Mouse (Mus musculus): Measurements from ENCODE around the gene Pnpla2. TPM values are rescaled to one million over a fixed set of nuclear protein-coding genes. Genes with fewer than 3 reads are reported as not detected.

Pnpla2 gene
- polyA plus RNA-seq, 1 experiment = 353 TPM

GRCm38 (mm10) chr7:141453636-141454035, 1.4 kb upstream of the Pnpla2 start:
- Histone ChIP-seq H3K36me3 (ENCODE audit: control insufficient read depth, insufficient read depth, low read length) (peaks cover 1% of the 10 kb centered on the region; the same call in 1 of the 2 replicates), H3K27ac (ENCODE audit: insufficient read depth, low read depth, low read length) (no peak overlapping the region), H3K4me3 (ENCODE audit: insufficient read depth, low read depth, low read length) (no peak overlapping the region), H3K4me1 (ENCODE audit: control insufficient read depth, insufficient read depth, low read length) (peaks cover 13% of the 10 kb centered on the region), H3K27me3 (replicated peaks; ENCODE audit: control insufficient read depth, insufficient read depth, low read length) (no peaks in the 10 kb centered on the region)
- DNase-seq = no peak
- no peak for TF ChIP-seq POLR2A (IDR thresholded peaks at IDR 0.05; ENCODE audit: low read depth, low read length)
- no peak for TF ChIP-seq CTCF (conservative IDR thresholded peaks at IDR 0.05; ENCODE audit: insufficient read depth, insufficient read length, low read depth, low read length)
- WGBS = 78% methylated on average over 2 of the region's 2 CpGs

DNA sequence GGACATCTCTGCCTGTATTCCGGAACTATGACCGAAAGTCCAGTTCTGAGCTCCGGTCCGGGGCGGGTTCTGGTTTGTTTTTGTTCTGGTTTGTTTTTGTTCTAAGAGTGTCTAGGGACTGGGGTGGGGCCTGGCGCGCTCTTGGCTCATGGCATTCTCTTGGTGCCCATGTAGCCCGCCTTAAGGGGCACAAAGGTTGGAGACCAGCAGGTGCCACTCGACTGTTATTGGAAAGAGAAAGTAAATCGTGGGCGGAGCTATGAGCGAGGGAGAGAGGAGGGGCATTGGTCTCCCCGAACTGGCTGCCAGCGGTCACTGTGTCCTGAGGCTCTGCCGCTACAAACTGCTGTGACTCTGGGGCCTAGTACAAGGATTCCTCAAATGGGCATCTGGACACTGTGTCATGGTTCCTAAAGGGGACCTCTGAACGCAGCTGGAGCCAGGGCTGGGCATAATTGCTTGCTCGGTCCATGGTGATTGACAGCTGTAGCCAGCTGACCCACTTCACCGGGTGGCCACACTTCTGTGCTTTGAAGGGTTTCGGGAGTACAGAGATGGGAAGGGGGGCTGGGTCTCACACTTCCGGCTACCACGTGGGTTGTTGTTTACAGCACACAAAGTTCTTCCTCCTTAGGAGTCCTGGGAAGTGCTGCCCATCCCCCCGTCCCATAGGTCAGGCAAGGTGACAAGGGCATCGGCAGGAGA, 764 bp downstream of the Pnpla2 start:
- Histone ChIP-seq H3K27ac (ENCODE audit: insufficient read depth, low read depth, low read length) (peak overlapping the region; percentile 93), H3K4me1 (ENCODE audit: control insufficient read depth, insufficient read depth, low read length) (peaks cover 12% of the 10 kb centered on the region), H3K36me3 (ENCODE audit: control insufficient read depth, insufficient read depth, low read length) (no peaks in the 10 kb centered on the region), H3K4me3 (ENCODE audit: insufficient read depth, low read depth, low read length) (peak overlapping the region; percentile 97), H3K27me3 (replicated peaks; ENCODE audit: control insufficient read depth, insufficient read depth, low read length) (no peaks in the 10 kb centered on the region)
- under 1% methylated on average over 23 of the region's 23 CpGs for WGBS
- TF ChIP-seq CTCF (conservative IDR thresholded peaks at IDR 0.05; ENCODE audit: insufficient read depth, insufficient read length, low read depth, low read length) (no peak), POLR2A (IDR thresholded peaks at IDR 0.05; ENCODE audit: low read depth, low read length) (no peak)
- DNase-seq = peak; percentile 95

DNA sequence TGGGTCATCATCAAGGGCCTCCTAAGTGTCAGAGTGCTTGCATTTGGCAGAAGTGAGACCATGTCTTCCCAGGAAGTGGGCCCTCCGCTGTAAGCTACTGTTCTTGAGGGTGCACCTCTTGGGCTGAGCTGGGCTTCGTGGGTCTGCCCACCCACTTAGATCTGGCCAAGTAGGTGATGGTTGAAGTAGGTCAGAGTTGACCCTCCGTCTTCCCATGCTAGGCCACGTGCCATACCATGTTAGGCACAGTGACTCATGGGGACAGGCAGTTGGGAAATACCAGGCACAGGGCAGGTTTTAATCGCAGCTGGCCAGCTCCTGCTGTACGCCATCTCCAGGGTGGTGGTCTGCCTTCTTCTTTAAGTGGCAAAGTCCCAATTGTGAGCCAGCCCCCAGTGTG, 1.7 kb downstream of the Pnpla2 start:
- no peak overlapping the region for H3K4me3 ChIP-seq (ENCODE audit: insufficient read depth, low read depth, low read length)
- 68% methylated on average over 6 of the region's 6 CpGs for WGBS
- no peaks in the 10 kb centered on the region for H3K36me3 ChIP-seq (ENCODE audit: control insufficient read depth, insufficient read depth, low read length)
- H3K27ac ChIP-seq (ENCODE audit: insufficient read depth, low read depth, low read length) = peak overlapping the region; percentile 93
- H3K4me1 ChIP-seq (ENCODE audit: control insufficient read depth, insufficient read depth, low read length) = peaks cover 12% of the 10 kb centered on the region
- DNase-seq = no peak
- H3K27me3 ChIP-seq (replicated peaks; ENCODE audit: control insufficient read depth, insufficient read depth, low read length) = no peaks in the 10 kb centered on the region
- TF ChIP-seq CTCF (conservative IDR thresholded peaks at IDR 0.05; ENCODE audit: insufficient read depth, insufficient read length, low read depth, low read length) (no peak), POLR2A (IDR thresholded peaks at IDR 0.05; ENCODE audit: low read depth, low read length) (no peak)

DNA sequence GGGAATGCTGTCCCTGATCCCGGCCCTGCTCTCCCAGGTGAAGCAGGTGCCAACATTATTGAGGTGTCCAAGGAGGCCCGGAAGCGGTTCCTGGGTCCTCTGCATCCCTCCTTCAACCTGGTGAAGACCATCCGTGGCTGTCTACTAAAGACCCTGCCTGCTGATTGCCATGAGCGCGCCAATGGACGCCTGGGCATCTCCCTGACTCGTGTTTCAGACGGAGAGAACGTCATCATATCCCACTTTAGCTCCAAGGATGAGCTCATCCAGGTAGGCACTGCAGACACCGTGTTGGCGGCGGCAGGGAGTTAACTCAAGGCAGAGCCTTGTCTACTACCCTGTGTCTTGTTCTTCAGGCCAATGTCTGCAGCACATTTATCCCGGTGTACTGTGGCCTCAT, 2.2 kb downstream of the Pnpla2 start:
- Histone ChIP-seq H3K4me1 (ENCODE audit: control insufficient read depth, insufficient read depth, low read length) (peaks cover 12% of the 10 kb centered on the region), H3K4me3 (ENCODE audit: insufficient read depth, low read depth, low read length) (no peak overlapping the region), H3K27ac (ENCODE audit: insufficient read depth, low read depth, low read length) (no peak overlapping the region), H3K27me3 (replicated peaks; ENCODE audit: control insufficient read depth, insufficient read depth, low read length) (no peaks in the 10 kb centered on the region), H3K36me3 (ENCODE audit: control insufficient read depth, insufficient read depth, low read length) (no peaks in the 10 kb centered on the region)
- no peak for DNase-seq
- no peak for TF ChIP-seq POLR2A (IDR thresholded peaks at IDR 0.05; ENCODE audit: low read depth, low read length)
- no peak for TF ChIP-seq CTCF (conservative IDR thresholded peaks at IDR 0.05; ENCODE audit: insufficient read depth, insufficient read length, low read depth, low read length)
- WGBS = 94% methylated on average over 14 of the region's 14 CpGs

DNA sequence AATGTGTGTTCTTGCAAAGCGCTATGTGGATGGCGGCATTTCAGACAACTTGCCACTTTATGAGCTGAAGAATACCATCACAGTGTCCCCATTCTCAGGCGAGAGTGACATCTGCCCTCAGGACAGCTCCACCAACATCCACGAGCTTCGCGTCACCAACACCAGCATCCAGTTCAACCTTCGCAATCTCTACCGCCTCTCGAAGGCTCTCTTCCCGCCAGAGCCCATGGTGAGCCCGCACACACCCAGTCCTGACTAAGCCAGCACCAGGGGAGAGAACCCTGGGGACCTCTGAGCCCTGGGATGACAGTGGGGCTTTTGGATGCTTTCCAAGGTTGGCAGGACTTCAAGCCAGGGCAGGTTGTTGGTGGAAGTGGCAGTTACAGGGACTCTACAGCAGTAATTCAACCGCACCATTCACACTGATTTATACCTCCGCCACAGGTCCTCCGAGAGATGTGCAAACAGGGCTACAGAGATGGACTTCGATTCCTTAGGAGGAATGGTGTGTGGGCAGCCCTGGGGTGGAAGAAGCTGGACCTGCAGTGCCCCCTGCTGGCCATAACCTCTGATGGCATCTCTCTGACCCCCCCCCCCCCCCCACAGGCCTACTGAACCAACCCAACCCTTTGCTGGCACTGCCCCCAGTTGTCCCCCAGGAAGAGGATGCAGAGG, 3.1 kb downstream of the Pnpla2 start:
- TF ChIP-seq POLR2A (IDR thresholded peaks at IDR 0.05; ENCODE audit: low read depth, low read length) (no peak), CTCF (conservative IDR thresholded peaks at IDR 0.05; ENCODE audit: insufficient read depth, insufficient read length, low read depth, low read length) (peak; percentile 63)
- Histone ChIP-seq H3K27me3 (replicated peaks; ENCODE audit: control insufficient read depth, insufficient read depth, low read length) (no peaks in the 10 kb centered on the region), H3K4me3 (ENCODE audit: insufficient read depth, low read depth, low read length) (no peak overlapping the region), H3K36me3 (ENCODE audit: control insufficient read depth, insufficient read depth, low read length) (no peaks in the 10 kb centered on the region), H3K4me1 (ENCODE audit: control insufficient read depth, insufficient read depth, low read length) (peaks cover 16% of the 10 kb centered on the region), H3K27ac (ENCODE audit: insufficient read depth, low read depth, low read length) (no peak overlapping the region)
- 71% methylated on average over 15 of the region's 15 CpGs for WGBS
- DNase-seq = peak; percentile 75

DNA sequence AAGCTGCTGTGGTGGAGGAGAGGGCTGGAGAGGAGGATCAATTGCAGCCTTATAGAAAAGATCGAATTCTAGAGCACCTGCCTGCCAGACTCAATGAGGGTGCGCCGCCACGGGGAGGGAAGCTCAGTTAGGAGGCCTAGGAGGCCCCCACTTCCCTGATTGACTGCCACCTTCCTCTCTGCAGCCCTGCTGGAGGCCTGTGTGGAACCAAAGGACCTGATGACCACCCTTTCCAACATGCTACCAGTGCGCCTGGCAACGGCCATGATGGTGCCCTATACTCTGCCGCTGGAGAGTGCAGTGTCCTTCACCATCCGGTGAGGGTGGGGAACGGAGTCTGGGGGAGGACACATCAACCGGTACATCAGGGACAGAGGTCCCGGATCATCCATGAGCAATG, 3.7 kb downstream of the Pnpla2 start:
- no peak for TF ChIP-seq POLR2A (IDR thresholded peaks at IDR 0.05; ENCODE audit: low read depth, low read length)
- Histone ChIP-seq H3K27me3 (replicated peaks; ENCODE audit: control insufficient read depth, insufficient read depth, low read length) (no peaks in the 10 kb centered on the region), H3K27ac (ENCODE audit: insufficient read depth, low read depth, low read length) (no peak overlapping the region), H3K36me3 (ENCODE audit: control insufficient read depth, insufficient read depth, low read length) (no peaks in the 10 kb centered on the region), H3K4me3 (ENCODE audit: insufficient read depth, low read depth, low read length) (no peak overlapping the region), H3K4me1 (ENCODE audit: control insufficient read depth, insufficient read depth, low read length) (peaks cover 16% of the 10 kb centered on the region)
- no peak for DNase-seq
- 89% methylated on average over 11 of the region's 11 CpGs for WGBS

- peaks cover 16% of the 10 kb centered on the region for H3K4me1 ChIP-seq (ENCODE audit: control insufficient read depth, insufficient read depth, low read length)
- DNase-seq = no peak
- H3K36me3 ChIP-seq (ENCODE audit: control insufficient read depth, insufficient read depth, low read length) = no peaks in the 10 kb centered on the region
- no peaks in the 10 kb centered on the region for H3K27me3 ChIP-seq (replicated peaks; ENCODE audit: control insufficient read depth, insufficient read depth, low read length)
- WGBS = 89% methylated on average over 17 of the region's 17 CpGs
- no peak overlapping the region for H3K27ac ChIP-seq (ENCODE audit: insufficient read depth, low read depth, low read length)
- no peak overlapping the region for H3K4me3 ChIP-seq (ENCODE audit: insufficient read depth, low read depth, low read length)
- TF ChIP-seq CTCF (conservative IDR thresholded peaks at IDR 0.05; ENCODE audit: insufficient read depth, insufficient read length, low read depth, low read length) (no peak), POLR2A (IDR thresholded peaks at IDR 0.05; ENCODE audit: low read depth, low read length) (no peak)
Observed at GRCm38 (mm10) chr7:141459301-141459711, 4.3 kb downstream of the Pnpla2 start.
